Mouse (Mus musculus): Measurements from ENCODE around the gene Pdzd7. TPM values are rescaled to one million over a fixed set of nuclear protein-coding genes. Genes with fewer than 3 reads are reported as not detected.

Pdzd7 gene
- total and polyA plus RNA-seq, 3 experiments = 0.17 to 0.20 TPM; not detected in 1

DNA sequence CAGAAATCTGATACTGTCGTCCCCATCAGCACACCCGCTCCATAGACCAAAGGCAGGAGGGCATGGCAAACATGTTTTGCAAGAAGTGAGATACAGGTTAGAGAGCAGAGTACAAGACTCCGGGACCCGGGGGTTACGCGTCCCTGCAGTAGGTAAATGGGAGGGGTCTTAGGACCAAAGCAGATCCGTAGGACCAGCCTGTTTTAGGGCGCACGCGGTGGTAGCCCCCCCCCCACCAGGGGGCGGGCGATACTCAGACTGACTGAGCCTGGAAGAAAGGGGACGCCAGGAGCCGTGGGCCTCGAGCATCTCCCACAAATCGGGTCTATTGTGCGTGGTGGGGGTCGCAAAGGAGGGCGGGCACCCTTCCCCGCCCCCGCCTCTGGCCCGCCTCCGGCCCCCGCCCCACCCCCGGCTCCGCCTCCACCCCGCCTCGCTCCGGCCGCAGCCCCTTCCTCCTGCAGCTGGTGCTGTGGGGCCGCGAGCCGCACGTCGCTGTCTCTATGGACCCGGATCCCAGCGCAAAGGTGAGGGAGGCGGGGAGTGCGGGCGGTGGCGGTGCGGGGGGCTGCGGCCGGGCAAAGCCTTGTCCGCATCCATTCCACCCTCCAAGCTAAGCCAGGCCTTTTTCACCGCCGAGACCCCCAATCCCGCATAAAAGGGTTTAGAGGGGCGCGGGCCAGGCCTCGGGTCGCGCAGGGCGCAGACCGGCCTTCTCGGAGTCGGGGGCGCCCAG lies 56.5 kb downstream of the Pdzd7 start, which contains the start of gene Sema4g:
Gene Sema4g (plus strand): TSS at position 271 of the 736 bp plus-strand sequence.
- dilution Hi-C loops (cut with MboI; ENCODE audit: extremely low pct_ligation_motif_present, extremely low pct_unique_long_range_greater_than_20kb, low sequenced_read_pairs) = no loop called here
- DNase-seq (ENCODE audit: extremely low read depth) = no peak
- Histone ChIP-seq H3K4me1 (ENCODE audit: control insufficient read depth in 1 of 2, insufficient read depth in 2 of 2) (peaks cover 4 to 20% of the 10 kb centered on the region in 2 experiments; a peak in 3 of 4 replicates), H3K36me3 (replicated peaks in 1 of 2; ENCODE audit: control insufficient read depth in 1 of 2, insufficient read depth in 1 of 2, low read length in 1 of 2) (peaks cover 0 to 46% of the 10 kb centered on the region in 2 experiments), H3K27me3 (replicated peaks) (no peaks in the 10 kb centered on the region), H3K4me3 (replicated peaks in 1 of 3; ENCODE audit: low read depth in 2 of 3, low read length in 2 of 3, poor library complexity in 1 of 3) (no peak within 1 kb of the TSS), H3K79me2 (replicated peaks; ENCODE audit: control insufficient read depth, extremely low read depth, insufficient read depth, poor library complexity, severe bottlenecking) (no peaks in the 10 kb centered on the region), H3K9ac (ENCODE audit: insufficient read depth, low read depth) (no peak within 1 kb of the TSS), H3K9me3 (replicated peaks; ENCODE audit: low read length) (no peaks in the 10 kb centered on the region), H3K4me2 (ENCODE audit: insufficient read depth, low read depth, poor library complexity, severe bottlenecking) (no peak within 1 kb of the TSS), H3K27ac (ENCODE audit: insufficient read depth, low read depth) (no peak within 1 kb of the TSS)
- in situ Hi-C loops (cut with MboI; ENCODE audit: low pct_ligation_motif_present, low pct_unique_long_range_greater_than_20kb, low sequenced_read_pairs) = no loop called here
- no peak for TF ChIP-seq RAD21 (IDR thresholded peaks at IDR 0.05; ENCODE audit: low read depth, low read length)
- TF ChIP-seq NRF1 (IDR thresholded peaks at IDR 0.05; ENCODE audit: low read depth, low read length) = no peak
- TF ChIP-seq ELF1 (IDR thresholded peaks at IDR 0.05; ENCODE audit: low read depth, low read length) = no peak
- TF ChIP-seq USF2 (conservative IDR thresholded peaks at IDR 0.05; ENCODE audit: low read depth, low read length) = no peak
- no peak for TF ChIP-seq RCOR1 (conservative IDR thresholded peaks at IDR 0.05; ENCODE audit: low read depth, low read length)
- no peak for TF ChIP-seq SIN3A (IDR thresholded peaks at IDR 0.05; ENCODE audit: low read length)
- no peak for TF ChIP-seq MEF2A (IDR thresholded peaks at IDR 0.05; ENCODE audit: borderline replicate concordance, low read depth, low read length)
- TF ChIP-seq ZC3H11A (IDR thresholded peaks at IDR 0.05; ENCODE audit: low read depth, low read length) = no peak
- TF ChIP-seq KAT2A (IDR thresholded peaks at IDR 0.05; ENCODE audit: insufficient replicate concordance, low read length) = no peak
- no peak for TF ChIP-seq ZKSCAN1 (IDR thresholded peaks at IDR 0.05; ENCODE audit: borderline replicate concordance, low read depth, low read length)
- TF ChIP-seq IRF4 (IDR thresholded peaks at IDR 0.05; ENCODE audit: low read depth, low read length) = no peak
- TF ChIP-seq HCFC1 (IDR thresholded peaks at IDR 0.05; ENCODE audit: low read depth, low read length) = no peak
- no peak for TF ChIP-seq CHD1 (IDR thresholded peaks at IDR 0.05; ENCODE audit: low read depth, low read length)
- no peak for TF ChIP-seq ETS1 (conservative IDR thresholded peaks at IDR 0.05; ENCODE audit: low read depth, low read length)
- TF ChIP-seq POLR2A (IDR thresholded peaks at IDR 0.05; ENCODE audit: low read depth, low read length) = no peak
- no peak for TF ChIP-seq UBTF (IDR thresholded peaks at IDR 0.05; ENCODE audit: low read depth, low read length)
- no peak for TF ChIP-seq MXI1 (IDR thresholded peaks at IDR 0.05; ENCODE audit: low read depth, low read length)
- TF ChIP-seq MAX (IDR thresholded peaks at IDR 0.05; ENCODE audit: low read length) = no peak
- TF ChIP-seq CHD2 (IDR thresholded peaks at IDR 0.05; ENCODE audit: low read length) = no peak
- no peak for TF ChIP-seq MAFK (IDR thresholded peaks at IDR 0.05; ENCODE audit: insufficient replicate concordance, low read length)

DNA sequence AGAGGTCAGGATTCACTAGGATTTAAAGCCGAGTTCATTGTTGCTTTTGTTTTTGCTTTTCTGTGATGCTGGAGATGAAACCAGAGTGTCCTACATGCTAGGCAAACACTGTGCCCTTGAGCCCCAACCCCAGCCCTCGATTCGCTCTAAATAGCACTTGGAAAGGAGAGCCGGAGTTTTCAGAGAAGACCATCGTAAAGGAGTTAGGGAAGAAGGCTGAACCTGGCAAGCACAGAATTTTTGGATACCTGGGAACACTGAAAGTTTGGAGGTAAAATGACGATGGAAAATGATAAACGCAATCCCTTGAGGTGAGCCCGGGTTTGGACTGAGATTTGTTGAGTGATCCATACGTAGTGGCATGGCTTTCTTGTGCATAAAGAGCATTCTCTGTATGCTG lies 57.2 kb downstream of the Pdzd7 start:
- Histone ChIP-seq H3K4me2 (ENCODE audit: insufficient read depth, low read depth, poor library complexity, severe bottlenecking) (no peak overlapping the region), H3K9me3 (replicated peaks; ENCODE audit: low read length) (no peaks in the 10 kb centered on the region), H3K36me3 (replicated peaks in 1 of 2; ENCODE audit: control insufficient read depth in 1 of 2, insufficient read depth in 1 of 2, low read length in 1 of 2) (peaks cover 0 to 46% of the 10 kb centered on the region in 2 experiments), H3K27me3 (replicated peaks) (no peaks in the 10 kb centered on the region), H3K9ac (ENCODE audit: insufficient read depth, low read depth) (no peak overlapping the region), H3K4me3 (replicated peaks in 1 of 3; ENCODE audit: low read depth in 2 of 3, low read length in 2 of 3, poor library complexity in 1 of 3) (no peak overlapping the region), H3K27ac (ENCODE audit: insufficient read depth, low read depth) (no peak overlapping the region), H3K4me1 (ENCODE audit: control insufficient read depth in 1 of 2, insufficient read depth in 2 of 2) (peaks cover 4 to 23% of the 10 kb centered on the region in 2 experiments; a peak in 3 of 4 replicates), H3K79me2 (replicated peaks; ENCODE audit: control insufficient read depth, extremely low read depth, insufficient read depth, poor library complexity, severe bottlenecking) (no peaks in the 10 kb centered on the region)
- in situ Hi-C loops (cut with MboI; ENCODE audit: low pct_ligation_motif_present, low pct_unique_long_range_greater_than_20kb, low sequenced_read_pairs) = no loop called here
- TF ChIP-seq MAZ (IDR thresholded peaks at IDR 0.05; ENCODE audit: low read depth, low read length) = no peak
- no peak for TF ChIP-seq RAD21 (IDR thresholded peaks at IDR 0.05; ENCODE audit: low read depth, low read length)
- TF ChIP-seq ZKSCAN1 (IDR thresholded peaks at IDR 0.05; ENCODE audit: borderline replicate concordance, low read depth, low read length) = no peak
- no peak for TF ChIP-seq MXI1 (IDR thresholded peaks at IDR 0.05; ENCODE audit: low read depth, low read length)
- no peak for TF ChIP-seq PAX5 (IDR thresholded peaks at IDR 0.05; ENCODE audit: low read length)
- TF ChIP-seq ZMIZ1 (IDR thresholded peaks at IDR 0.05; ENCODE audit: low read depth, low read length) = no peak
- no peak for TF ChIP-seq POLR2AphosphoS2 (IDR thresholded peaks at IDR 0.05; ENCODE audit: low read depth, low read length)
- TF ChIP-seq CHD2 (IDR thresholded peaks at IDR 0.05; ENCODE audit: low read length) = no peak
- no peak for TF ChIP-seq NELFE (IDR thresholded peaks at IDR 0.05; ENCODE audit: low read depth, low read length)
- TF ChIP-seq TCF12 (IDR thresholded peaks at IDR 0.05; ENCODE audit: low read depth, low read length) = no peak
- TF ChIP-seq TBP (conservative IDR thresholded peaks at IDR 0.05; ENCODE audit: low read depth, low read length) = no peak
- no peak for TF ChIP-seq ZC3H11A (IDR thresholded peaks at IDR 0.05; ENCODE audit: low read depth, low read length)
- TF ChIP-seq ETS1 (conservative IDR thresholded peaks at IDR 0.05; ENCODE audit: low read depth, low read length) = no peak
- TF ChIP-seq ELF1 (IDR thresholded peaks at IDR 0.05; ENCODE audit: low read depth, low read length) = no peak
- dilution Hi-C loops (cut with MboI; ENCODE audit: extremely low pct_ligation_motif_present, extremely low pct_unique_long_range_greater_than_20kb, low sequenced_read_pairs) = no loop called here
- DNase-seq (ENCODE audit: extremely low read depth) = no peak
